Mouse (Mus musculus) MEL (cell line): Measurements from ENCODE around the gene Wdr89. TPM values are rescaled to one million over a fixed set of nuclear protein-coding genes. Genes with fewer than 3 reads are reported as not detected.

ENCODE experiments used
- DNase-seq: peaks from one replicate; pipeline ENCODE4 v3.0.0; 2011; ENCODE audit warnings: low read depth, low spot score
- H3K27ac ChIP-seq: 2 replicates; pipeline ENCODE4 v1.5.1; 2012; ENCODE audit warnings: low read depth, mild to moderate bottlenecking, control low read depth, low read length, moderate library complexity; ENCODE audit not compliant: control insufficient read depth
- H3K27me3 ChIP-seq, 2 experiments: fragments of 150-350 bp in 1 of 2; sonication (generic) in 1 of 2; 2 replicates each; pipeline ENCODE4 v1.6.1; 2012; ENCODE audit warnings: low read length in 2 of 2, mild to moderate bottlenecking in 2 of 2, improper control_type of control experiment in 1 of 2, moderate library complexity in 1 of 2; ENCODE audit not compliant: insufficient read depth in 2 of 2, control insufficient read depth in 1 of 2
- H3K36me3 ChIP-seq, 2 experiments: 2 replicates each; pipeline ENCODE4 v1.6.1; 2012 to 2014; ENCODE audit warnings: low read length in 2 of 2, improper control_type of control experiment in 1 of 2, inconsistent platforms in 1 of 2, mild to moderate bottlenecking in 1 of 2; ENCODE audit not compliant: insufficient read depth in 2 of 2, control insufficient read depth in 1 of 2
- H3K4me1 ChIP-seq, 2 experiments: fragments of 150-350 bp in 1 of 2; sonication (generic) in 1 of 2; 2 replicates each; pipeline ENCODE4 v1.6.1; 2012; ENCODE audit warnings: low read length in 2 of 2, improper control_type of control experiment in 1 of 2, mild to moderate bottlenecking in 1 of 2; ENCODE audit not compliant: insufficient read depth in 2 of 2, control insufficient read depth in 1 of 2
- H3K4me3 ChIP-seq, 2 experiments: fragments of 150-350 bp in 1 of 2; sonication (generic) in 1 of 2; 2 replicates each; pipeline ENCODE4 v1.5.1; 2012; ENCODE audit warnings: low read depth in 2 of 2, low read length in 2 of 2, mild to moderate bottlenecking in 2 of 2, moderate library complexity in 2 of 2, control low read depth in 1 of 2, improper control_type of control experiment in 1 of 2; ENCODE audit not compliant: control insufficient read depth in 1 of 2, insufficient read depth in 1 of 2
- H3K79me2 ChIP-seq: 2 replicates; pipeline ENCODE4 v1.6.1; 2012; ENCODE audit warnings: mild to moderate bottlenecking, low read length, moderate library complexity; ENCODE audit not compliant: control insufficient read depth, poor library complexity, insufficient read depth
- H3K9ac ChIP-seq: 2 replicates; pipeline ENCODE4 v1.6.1; 2012; ENCODE audit warnings: low read depth, mild to moderate bottlenecking, control low read depth, low read length, moderate library complexity; ENCODE audit not compliant: control insufficient read depth, poor library complexity, severe bottlenecking
- H3K9me3 ChIP-seq: fragments of 150-350 bp; sonication (generic); replicated peaks from 2 replicates; pipeline ENCODE4 v1.6.1; 2012; ENCODE audit warnings: mild to moderate bottlenecking, low read length, improper control_type of control experiment, moderate library complexity; ENCODE audit not compliant: insufficient read depth
- BHLHE40 ChIP-seq: IDR thresholded peaks from 2 replicates; pipeline ENCODE4 v1.6.1; 2012; ENCODE audit warnings: low read depth, mild to moderate bottlenecking, inconsistent platforms, low read length, improper control_type of control experiment, borderline replicate concordance
- CHD1 ChIP-seq: IDR thresholded peaks from 2 replicates; pipeline ENCODE4 v1.6.1; 2012; ENCODE audit warnings: low read depth, mild to moderate bottlenecking, inconsistent platforms, low read length, improper control_type of control experiment
- CHD2 ChIP-seq: IDR thresholded peaks from 2 replicates; pipeline ENCODE4 v1.6.1; 2011; ENCODE audit warnings: low read length, improper control_type of control experiment
- CTCF ChIP-seq, 3 experiments: IDR thresholded peaks in 2 of 3; conservative IDR thresholded peaks in 1 of 3; 2 replicates each; pipeline ENCODE4 v1.5.1; 2011 to 2012; ENCODE audit warnings: low read length in 3 of 3, low read depth in 2 of 3, mild to moderate bottlenecking in 2 of 3, improper control_type of control experiment in 1 of 3, inconsistent platforms in 1 of 3, mixed read lengths in 1 of 3, moderate library complexity in 1 of 3; ENCODE audit not compliant: control insufficient read depth in 1 of 3, insufficient read depth in 1 of 3, poor library complexity in 1 of 3, severe bottlenecking in 1 of 3
- E2F4 ChIP-seq: IDR thresholded peaks from 2 replicates; pipeline ENCODE4 v1.6.1; 2011; ENCODE audit warnings: low read depth, low read length, improper control_type of control experiment, borderline replicate concordance
- ELF1 ChIP-seq: IDR thresholded peaks from 2 replicates; pipeline ENCODE4 v1.6.1; 2014; ENCODE audit warnings: low read depth, mild to moderate bottlenecking, inconsistent platforms, low read length, improper control_type of control experiment, moderate library complexity
- EP300 ChIP-seq, 2 experiments: IDR thresholded peaks; 2 replicates each; pipeline ENCODE4 v1.6.1; 2011; ENCODE audit warnings: improper control_type of control experiment in 2 of 2, low read length in 2 of 2, low read depth in 1 of 2, mild to moderate bottlenecking in 1 of 2
- ETS1 ChIP-seq: IDR thresholded peaks from 2 replicates; pipeline ENCODE4 v1.6.1; 2012; ENCODE audit warnings: low read depth, mild to moderate bottlenecking, inconsistent platforms, low read length, improper control_type of control experiment, moderate library complexity
- GABPA ChIP-seq: IDR thresholded peaks from 2 replicates; pipeline ENCODE4 v1.6.1; 2012; ENCODE audit warnings: low read depth, mild to moderate bottlenecking, inconsistent platforms, low read length, improper control_type of control experiment, moderate library complexity
- GATA1 ChIP-seq: IDR thresholded peaks from 2 replicates; pipeline ENCODE4 v1.6.1; 2011; ENCODE audit warnings: low read depth, low read length, improper control_type of control experiment
- HCFC1 ChIP-seq: IDR thresholded peaks from 2 replicates; pipeline ENCODE4 v1.6.1; 2012; ENCODE audit warnings: low read depth, mild to moderate bottlenecking, inconsistent platforms, low read length, improper control_type of control experiment, moderate library complexity
- JUND ChIP-seq: IDR thresholded peaks from 2 replicates; pipeline ENCODE4 v1.6.1; 2011; ENCODE audit warnings: low read depth, mild to moderate bottlenecking, improper control_type of control experiment, low read length
- KAT2A ChIP-seq: conservative IDR thresholded peaks from 2 replicates; pipeline ENCODE4 v1.6.1; 2012; ENCODE audit warnings: low read depth, low read length, improper control_type of control experiment, inconsistent platforms
- MAX ChIP-seq: IDR thresholded peaks from 2 replicates; pipeline ENCODE4 v1.6.1; 2011; ENCODE audit warnings: low read length, improper control_type of control experiment
- MAZ ChIP-seq: IDR thresholded peaks from 2 replicates; pipeline ENCODE4 v1.6.1; 2012; ENCODE audit warnings: low read depth, mild to moderate bottlenecking, inconsistent platforms, low read length, improper control_type of control experiment
- MEF2A ChIP-seq: IDR thresholded peaks from 2 replicates; pipeline ENCODE4 v1.6.1; 2014; ENCODE audit warnings: low read depth, mild to moderate bottlenecking, inconsistent platforms, low read length, improper control_type of control experiment; ENCODE audit not compliant: poor library complexity, insufficient replicate concordance, severe bottlenecking; ENCODE audit errors: extremely low read depth
- MYB ChIP-seq: IDR thresholded peaks from 2 replicates; pipeline ENCODE4 v1.6.1; 2011; ENCODE audit warnings: mild to moderate bottlenecking, low read depth, low read length, improper control_type of control experiment
- NELFE ChIP-seq: IDR thresholded peaks from 2 replicates; pipeline ENCODE4 v1.6.1; 2011; ENCODE audit warnings: low read depth, low read length, improper control_type of control experiment
- NRF1 ChIP-seq: IDR thresholded peaks from 2 replicates; pipeline ENCODE4 v1.6.1; 2014; ENCODE audit warnings: low read depth, mild to moderate bottlenecking, inconsistent platforms, low read length, improper control_type of control experiment, moderate library complexity; ENCODE audit not compliant: poor library complexity, insufficient read depth, severe bottlenecking
- POLR2A ChIP-seq, 2 experiments: IDR thresholded peaks; 2 replicates each; pipeline ENCODE4 v1.6.1; 2011 to 2012; ENCODE audit warnings: low read length in 2 of 2, mild to moderate bottlenecking in 2 of 2, control low read depth in 1 of 2, improper control_type of control experiment in 1 of 2, low read depth in 1 of 2, moderate library complexity in 1 of 2; ENCODE audit not compliant: control insufficient read depth in 1 of 2, insufficient read depth in 1 of 2, poor library complexity in 1 of 2
- POLR2AphosphoS2 ChIP-seq: IDR thresholded peaks from 2 replicates; pipeline ENCODE4 v1.6.1; 2011; ENCODE audit warnings: low read length, improper control_type of control experiment
- POLR2AphosphoS5 ChIP-seq: IDR thresholded peaks from 2 replicates; pipeline ENCODE4 v1.6.1; 2012; ENCODE audit warnings: low read depth, borderline replicate concordance, mild to moderate bottlenecking, inconsistent platforms, low read length, moderate library complexity, mixed read lengths
- RCOR1 ChIP-seq: IDR thresholded peaks from 2 replicates; pipeline ENCODE4 v1.6.1; 2012; ENCODE audit warnings: low read depth, mild to moderate bottlenecking, inconsistent platforms, low read length, improper control_type of control experiment
- SIN3A ChIP-seq: IDR thresholded peaks from 2 replicates; pipeline ENCODE4 v1.6.1; 2012; ENCODE audit warnings: low read length, improper control_type of control experiment, inconsistent platforms
- SMC3 ChIP-seq: IDR thresholded peaks from 2 replicates; pipeline ENCODE4 v1.6.1; 2011; ENCODE audit warnings: low read depth, low read length, improper control_type of control experiment
- TAL1 ChIP-seq: IDR thresholded peaks from 2 replicates; pipeline ENCODE4 v1.6.1; 2012; ENCODE audit warnings: mild to moderate bottlenecking, inconsistent platforms, low read length, moderate library complexity, mixed read lengths
- TBP ChIP-seq: IDR thresholded peaks from 2 replicates; pipeline ENCODE4 v1.8.0; 2011; ENCODE audit warnings: low read depth, low read length, improper control_type of control experiment
- UBTF ChIP-seq: IDR thresholded peaks from 2 replicates; pipeline ENCODE4 v1.6.1; 2012; ENCODE audit warnings: low read depth, mild to moderate bottlenecking, inconsistent platforms, low read length, improper control_type of control experiment, moderate library complexity, borderline replicate concordance; ENCODE audit not compliant: insufficient read depth
- USF1 ChIP-seq: IDR thresholded peaks from 2 replicates; pipeline ENCODE4 v1.6.1; 2014; ENCODE audit warnings: low read depth, mild to moderate bottlenecking, inconsistent platforms, low read length, improper control_type of control experiment, moderate library complexity
- USF2 ChIP-seq, 2 experiments: IDR thresholded peaks; 2 replicates each; pipeline ENCODE4 v1.6.1; 2011 to 2012; ENCODE audit warnings: improper control_type of control experiment in 2 of 2, low read length in 2 of 2, borderline replicate concordance in 1 of 2, inconsistent platforms in 1 of 2, low read depth in 1 of 2, mild to moderate bottlenecking in 1 of 2; ENCODE audit not compliant: insufficient read depth in 1 of 2
- ZC3H11A ChIP-seq: IDR thresholded peaks from 2 replicates; pipeline ENCODE4 v1.6.1; 2012; ENCODE audit warnings: low read depth, mild to moderate bottlenecking, inconsistent platforms, low read length, improper control_type of control experiment
- ZKSCAN1 ChIP-seq: IDR thresholded peaks from 2 replicates; pipeline ENCODE4 v1.6.1; 2012; ENCODE audit warnings: low read depth, mild to moderate bottlenecking, inconsistent platforms, low read length, improper control_type of control experiment, moderate library complexity
- ZMIZ1 ChIP-seq: IDR thresholded peaks from 2 replicates; pipeline ENCODE4 v1.6.1; 2012; ENCODE audit warnings: low read depth, mild to moderate bottlenecking, inconsistent platforms, low read length, improper control_type of control experiment, moderate library complexity
- ZNF384 ChIP-seq: IDR thresholded peaks from 2 replicates; pipeline ENCODE4 v1.6.1; 2012; ENCODE audit warnings: low read depth, mild to moderate bottlenecking, inconsistent platforms, low read length, improper control_type of control experiment
- polyA plus RNA-seq, 2 experiments: library from polyadenylated mRNA; stranded (reverse) in 1 of 2; unstranded in 1 of 2; fragments of >175 nt in 1 of 2; fragments of >200 nt in 1 of 2; gene quantifications; 2 replicates each; pipeline versions ENCODE4 v1.2.1 to v1.2.4; 2012; ENCODE audit warnings: low replicate concordance in 2 of 2, low read depth in 1 of 2; ENCODE audit not compliant: insufficient read length in 2 of 2, insufficient read depth in 1 of 2, missing spikeins in 1 of 2
- total RNA-seq: library from RNA; depleted of rRNA; stranded (reverse); fragments of 300-350 nt; gene quantifications from 2 replicates; pipeline ENCODE4 v1.2.3, GENCODE M21; 2012; rRNA removed

Gene Wdr89
- 18.5 and 31.2 TPM in 2 replicates for total RNA-seq
- 10 to 100 TPM; 10.2 to 57.8 TPM for polyA plus RNA-seq

GRCm38 (mm10) chr12:75669258-75670106 is at the start of gene Wdr89:
Gene Wdr89 (minus strand): TSS chr12:75669537.
- peaks cover 26% of the 10 kb centered on the region for H3K79me2 ChIP-seq
- peak; percentile 100 for DNase-seq
- H3K27ac ChIP-seq = peak within 1 kb of the TSS; percentile 89
- H3K9me3 ChIP-seq = no peaks in the 10 kb centered on the region
- H3K4me1 ChIP-seq = peaks cover 0 to 12% of the 10 kb centered on the region in 2 experiments; a peak in 2 of 4 replicates
- peaks cover 0 to 21% of the 10 kb centered on the region in 2 experiments; a peak in 2 of 4 replicates for H3K36me3 ChIP-seq
- H3K27me3 ChIP-seq = no peaks in the 10 kb centered on the region
- H3K9ac ChIP-seq = peak within 1 kb of the TSS; percentile 89
- H3K4me3 ChIP-seq = peak within 1 kb of the TSS; percentile 75 to 87
- TF ChIP-seq ZNF384 (no peak), E2F4 (no peak; the same call in 1 of the 2 replicates), USF1 (peak; percentile 68), EP300 (IDR thresholded peaks at IDR 0.05; ENCODE audit: low read depth in 1 of 2, low read length in 2 of 2) (peak in 1 of 2 experiments; percentile 30; a peak in 1 of 4 replicates), MEF2A (no peak), TBP (peak; percentile 85), KAT2A (peak; percentile 76), NELFE (peak; percentile 92), ZMIZ1 (peak; percentile 80), CHD2 (no peak), HCFC1 (peak; percentile 93), MYB (no peak), BHLHE40 (peak; percentile 12; the same call in 1 of the 2 replicates), MAZ (no peak), NRF1 (peak; percentile 94), CTCF (IDR thresholded peaks at IDR 0.05 in 2 of 3, conservative IDR thresholded peaks at IDR 0.05 in 1 of 3; ENCODE audit: control insufficient read depth in 1 of 3, insufficient read depth in 1 of 3, low read depth in 2 of 3, low read length in 3 of 3, poor library complexity in 1 of 3, severe bottlenecking in 1 of 3) (peak in 1 of 3 experiments; percentile 29; a peak in 1 of 6 replicates), GATA1 (no peak), SMC3 (no peak), USF2 (IDR thresholded peaks at IDR 0.05; ENCODE audit: borderline replicate concordance in 1 of 2, insufficient read depth in 1 of 2, low read depth in 1 of 2, low read length in 2 of 2) (no peak), TAL1 (no peak), ZKSCAN1 (no peak), ZC3H11A (no peak), JUND (no peak), SIN3A (peak; percentile 94), RCOR1 (no peak), ELF1 (peak; percentile 99), CHD1 (no peak), GABPA (no peak), POLR2A (IDR thresholded peaks at IDR 0.05; ENCODE audit: control insufficient read depth in 1 of 2, insufficient read depth in 1 of 2, low read depth in 1 of 2, low read length in 2 of 2, poor library complexity in 1 of 2) (peak; percentile 90 to 95), MAX (peak; percentile 79), UBTF (0 out of 2 replicates have a peak, but pooled peaks have one; percentile 64), POLR2AphosphoS5 (0 out of 2 replicates have a peak, but pooled peaks have one; percentile 62), ETS1 (peak; percentile 43; the same call in 1 of the 2 replicates), POLR2AphosphoS2 (peak; percentile 79)
